Mouse (Mus musculus) embryonic facial prominence, embryonic 12.5 days (tissue): ENCODE results near the gene Fabp2. TPM values are rescaled to one million over a fixed set of nuclear protein-coding genes. Genes with fewer than 3 reads are reported as not detected.

Source experiments
- ATAC-seq: fragments of 200-750 bp; cut with Nextera tagmentation; 2 replicates; pipeline ENCODE4 v1.8.0; 2017; ENCODE audit not compliant: insufficient number of reproducible peaks, insufficient read depth, low FRiP score, low TSS enrichment
- H3K27ac ChIP-seq: fragments of 300-500 bp; sonication (generic); 2 replicates; pipeline ENCODE4 v1.5.1; 2016; ENCODE audit warnings: mild to moderate bottlenecking
- H3K27me3 ChIP-seq: fragments of 300-500 bp; sonication (generic); 2 replicates; pipeline ENCODE4 v1.6.1; 2016; ENCODE audit warnings: mild to moderate bottlenecking, moderate library complexity
- H3K36me3 ChIP-seq: fragments of 300-500 bp; sonication (generic); 2 replicates; pipeline ENCODE4 v1.6.1; 2016; ENCODE audit warnings: mild to moderate bottlenecking
- H3K4me1 ChIP-seq: fragments of 300-500 bp; sonication (generic); 2 replicates; pipeline ENCODE4 v1.6.1; 2016
- H3K4me2 ChIP-seq: fragments of 300-500 bp; sonication (generic); replicated peaks from 2 replicates; pipeline ENCODE4 v1.6.1; 2016; ENCODE audit warnings: mild to moderate bottlenecking, moderate library complexity
- H3K4me3 ChIP-seq: fragments of 300-500 bp; sonication (generic); 2 replicates; pipeline ENCODE4 v1.5.1; 2016; ENCODE audit warnings: mild to moderate bottlenecking
- H3K9ac ChIP-seq: fragments of 300-500 bp; sonication (generic); 2 replicates; pipeline ENCODE4 v1.6.1; 2016; ENCODE audit warnings: mild to moderate bottlenecking, moderate library complexity
- H3K9me3 ChIP-seq: fragments of 300-500 bp; sonication (generic); 2 replicates; pipeline ENCODE4 v1.6.1; 2016; ENCODE audit warnings: mild to moderate bottlenecking, moderate library complexity
- WGBS: fragments of 180-500 bp; shearing (Covaris S2); methylation state at CpG from one replicate; pipeline ENCODE4 v1.1.7; 2016; 5-methylcytosine and 5-hydroxymethylcytosine counted together
- polyA plus RNA-seq: library from polyadenylated mRNA; unstranded; fragments of >200 nt; fragmentation: Nextera tagmentation; extraction: Ambion mirVana; gene quantifications from 2 replicates; pipeline ENCODE4 v1.2.1, GENCODE M21; 2016

Fabp2 gene
- not detected in 2 replicates for polyA plus RNA-seq

DNA sequence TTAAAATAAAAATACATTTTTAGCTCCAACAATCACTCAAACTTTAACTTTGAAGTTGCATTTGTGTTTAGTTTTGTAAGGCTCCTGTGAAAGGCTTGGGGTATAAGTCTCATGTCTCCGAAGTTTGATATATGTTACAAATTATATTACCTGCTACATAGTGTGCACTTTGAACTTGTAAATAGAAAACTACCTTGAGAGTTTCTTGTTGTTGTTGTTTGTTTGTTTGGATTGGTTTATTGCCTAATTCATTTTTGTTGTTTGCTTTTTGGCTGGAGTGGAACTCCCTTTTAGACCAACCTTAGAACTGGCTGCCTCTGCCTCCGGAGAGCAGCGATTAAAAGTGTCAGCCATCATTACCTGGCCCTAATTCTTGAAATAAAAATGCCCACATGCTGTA lies at the start of gene Fabp2:
Gene Fabp2 (plus strand): TSS at position 301 of the 400 bp plus-strand sequence.
- H3K4me1 ChIP-seq: no peaks in the 10 kb centered on the region
- no peak within 1 kb of the TSS for H3K27ac ChIP-seq
- H3K9ac ChIP-seq: no peak within 1 kb of the TSS
- WGBS: 92% methylated on average over 3 of the region's 3 CpGs
- no peaks in the 10 kb centered on the region for H3K27me3 ChIP-seq
- H3K4me2 ChIP-seq: no peak within 1 kb of the TSS
- H3K4me3 ChIP-seq: no peak within 1 kb of the TSS
- no peaks in the 10 kb centered on the region for H3K36me3 ChIP-seq
- no peaks in the 10 kb centered on the region for H3K9me3 ChIP-seq
- ATAC-seq: no peak

DNA sequence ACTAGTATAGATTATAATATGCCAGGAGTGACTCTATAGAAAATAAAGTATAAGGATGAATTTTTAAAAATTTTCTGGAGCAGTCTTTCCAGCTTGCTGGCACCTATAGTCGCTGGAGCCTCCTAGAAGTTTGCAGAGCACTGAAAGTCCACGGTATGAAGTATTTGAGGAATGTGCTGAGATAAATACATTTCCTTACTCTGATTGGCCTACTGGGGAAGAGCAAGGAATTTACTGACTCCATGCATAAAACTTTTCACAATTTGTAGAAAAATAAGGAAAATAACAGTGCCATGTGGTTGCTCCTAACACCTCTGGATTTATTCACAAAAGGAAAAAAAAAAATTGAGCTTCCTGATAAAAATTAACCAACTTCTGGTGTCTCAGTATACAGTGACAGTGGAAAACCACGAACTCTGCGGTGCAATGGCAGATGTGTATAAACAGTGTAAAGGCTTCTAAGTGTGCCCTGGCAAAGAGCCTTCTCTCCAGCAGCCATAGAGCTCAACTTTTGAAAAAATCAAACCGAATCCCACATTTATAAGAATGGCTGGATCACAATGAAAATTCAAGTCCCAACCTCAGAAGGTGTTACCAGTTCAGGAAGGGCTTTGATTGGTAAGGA lies 46.4 kb upstream of the Fabp2 start:
- no peak overlapping the region for H3K4me2 ChIP-seq
- H3K27ac ChIP-seq: no peak overlapping the region
- H3K9ac ChIP-seq: no peak overlapping the region
- H3K36me3 ChIP-seq: peaks cover 5% of the 10 kb centered on the region
- ATAC-seq: no peak
- WGBS: 63% methylated on average over 5 of the region's 5 CpGs
- no peaks in the 10 kb centered on the region for H3K4me1 ChIP-seq
- no peaks in the 10 kb centered on the region for H3K27me3 ChIP-seq
- peaks cover 3% of the 10 kb centered on the region; the same call in 1 of the 2 replicates for H3K9me3 ChIP-seq
- no peak overlapping the region for H3K4me3 ChIP-seq

GRCm38 (mm10) chr3:122855149-122855548 lies 39.7 kb upstream of the Fabp2 start:
- H3K27ac ChIP-seq: no peak overlapping the region

GRCm38 (mm10) chr3:122859829-122860228 lies 35.0 kb upstream of the Fabp2 start:
- whole genome bisulfite sequencing: 65% methylated on average over 2 of the region's 2 CpGs
- Histone ChIP-seq H3K4me3 (no peak overlapping the region), H3K9me3 (no peaks in the 10 kb centered on the region), H3K4me1 (no peaks in the 10 kb centered on the region), H3K9ac (no peak overlapping the region), H3K36me3 (no peaks in the 10 kb centered on the region), H3K27me3 (no peaks in the 10 kb centered on the region), H3K27ac (no peak overlapping the region), H3K4me2 (no peak overlapping the region)
- ATAC-seq: no peak

More at GRCm38 (mm10) chr3:122855149-122855548, 39.7 kb upstream of the Fabp2 start:
- Histone ChIP-seq H3K27me3 (no peaks in the 10 kb centered on the region), H3K9ac (no peak overlapping the region), H3K4me1 (no peaks in the 10 kb centered on the region), H3K4me3 (no peak overlapping the region), H3K9me3 (no peaks in the 10 kb centered on the region), H3K36me3 (no peaks in the 10 kb centered on the region), H3K4me2 (no peak overlapping the region)
- no peak for ATAC-seq
- WGBS: 54% methylated on average over 11 of the region's 11 CpGs

GRCm38 (mm10) chr3:122860573-122861498 lies 34.0 kb upstream of the Fabp2 start:
- Histone ChIP-seq H3K9ac (no peak overlapping the region), H3K4me1 (no peaks in the 10 kb centered on the region), H3K9me3 (no peaks in the 10 kb centered on the region), H3K4me2 (no peak overlapping the region), H3K27ac (no peak overlapping the region), H3K27me3 (no peaks in the 10 kb centered on the region), H3K4me3 (no peak overlapping the region), H3K36me3 (no peaks in the 10 kb centered on the region)
- 81% methylated on average over 12 of the region's 12 CpGs for WGBS
- ATAC-seq: no peak

DNA sequence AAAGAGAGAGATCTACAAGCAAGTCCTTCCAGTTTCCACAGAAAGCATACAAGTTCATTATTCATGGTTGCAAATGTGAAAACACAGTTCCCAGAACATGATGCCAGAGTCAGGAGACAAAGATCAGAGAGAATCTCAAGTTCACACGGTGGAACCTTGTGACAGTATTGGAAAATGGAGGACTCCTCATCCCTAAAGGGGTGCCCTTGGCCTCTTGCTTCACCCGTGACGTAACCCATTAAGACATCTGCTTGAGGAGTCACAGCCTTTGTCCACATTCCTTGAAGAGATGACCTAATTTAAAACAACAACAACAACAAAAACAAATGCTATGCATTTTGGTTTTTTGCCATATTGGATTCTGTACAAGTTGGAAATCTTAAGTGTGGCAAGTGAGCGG lies 29.8 kb upstream of the Fabp2 start:
- 88% methylated on average over 4 of the region's 4 CpGs for WGBS

DNA sequence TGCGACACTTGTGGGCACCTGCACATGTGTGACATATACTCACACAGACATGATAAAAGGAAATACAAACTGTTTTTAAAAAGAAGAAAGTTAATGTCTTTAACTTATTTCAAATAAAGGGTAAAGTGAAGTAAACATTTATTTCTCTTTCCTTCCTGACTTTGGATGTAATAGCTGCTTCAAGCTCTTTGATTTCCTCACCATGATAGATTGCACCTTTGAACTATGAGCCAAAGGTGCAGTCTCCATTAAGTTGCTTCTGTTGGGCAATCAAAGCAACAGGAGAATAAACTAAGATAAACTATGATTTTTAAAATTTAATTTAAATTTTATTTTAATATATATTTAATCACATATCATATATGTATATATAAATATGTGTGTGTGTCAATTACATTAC lies 26.6 kb upstream of the Fabp2 start:
- Histone ChIP-seq H3K4me1 (no peaks in the 10 kb centered on the region), H3K27ac (no peak overlapping the region), H3K9ac (no peak overlapping the region), H3K9me3 (no peaks in the 10 kb centered on the region), H3K4me2 (no peak overlapping the region), H3K4me3 (no peak overlapping the region), H3K36me3 (no peaks in the 10 kb centered on the region), H3K27me3 (no peaks in the 10 kb centered on the region)
- no peak for ATAC-seq
- WGBS: 96% methylated on average over 1 of the region's 1 CpGs

More for the DNA sequence above, 29.8 kb upstream of the Fabp2 start:
- Histone ChIP-seq H3K27ac (no peak overlapping the region), H3K27me3 (no peaks in the 10 kb centered on the region), H3K9ac (no peak overlapping the region), H3K4me3 (no peak overlapping the region), H3K4me2 (no peak overlapping the region), H3K4me1 (no peaks in the 10 kb centered on the region), H3K9me3 (no peaks in the 10 kb centered on the region), H3K36me3 (no peaks in the 10 kb centered on the region)
- ATAC-seq: no peak

DNA sequence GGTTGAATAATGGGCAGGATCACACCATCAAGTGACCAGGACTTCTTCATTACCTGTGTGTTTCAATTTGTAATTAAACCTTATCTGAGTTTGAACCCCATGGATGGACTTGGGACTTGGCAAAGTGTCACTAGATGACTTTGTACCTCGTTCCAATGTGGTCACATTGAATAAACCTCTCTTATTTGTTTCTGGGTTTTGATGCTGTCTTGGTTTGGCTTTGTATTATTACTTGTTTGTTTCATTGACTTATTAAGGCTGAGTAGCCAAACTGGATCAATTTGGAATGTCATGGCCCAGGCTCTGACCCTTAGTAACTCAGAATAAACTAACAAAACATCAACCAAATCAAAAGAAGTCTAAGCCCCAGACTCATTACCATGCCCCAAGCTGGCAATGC lies 23.3 kb upstream of the Fabp2 start:
- H3K9ac ChIP-seq: no peak overlapping the region
- H3K27ac ChIP-seq: no peak overlapping the region
- H3K27me3 ChIP-seq: no peaks in the 10 kb centered on the region
- no peaks in the 10 kb centered on the region for H3K9me3 ChIP-seq
- ATAC-seq: no peak
- no peak overlapping the region for H3K4me2 ChIP-seq
- 85% methylated on average over 1 of the region's 1 CpGs for WGBS
- H3K4me1 ChIP-seq: no peaks in the 10 kb centered on the region
- H3K4me3 ChIP-seq: no peak overlapping the region
- no peaks in the 10 kb centered on the region for H3K36me3 ChIP-seq

- 91% methylated on average over 2 of the region's 2 CpGs for WGBS
- H3K36me3 ChIP-seq: no peaks in the 10 kb centered on the region
- H3K4me3 ChIP-seq: no peak overlapping the region
- H3K4me2 ChIP-seq: no peak overlapping the region
- no peaks in the 10 kb centered on the region for H3K27me3 ChIP-seq
- no peak overlapping the region for H3K27ac ChIP-seq
- H3K4me1 ChIP-seq: no peaks in the 10 kb centered on the region
- H3K9me3 ChIP-seq: no peaks in the 10 kb centered on the region
- H3K9ac ChIP-seq: no peak overlapping the region
- ATAC-seq: no peak
Measured at GRCm38 (mm10) chr3:122876870-122877269, 18.0 kb upstream of the Fabp2 start.

DNA sequence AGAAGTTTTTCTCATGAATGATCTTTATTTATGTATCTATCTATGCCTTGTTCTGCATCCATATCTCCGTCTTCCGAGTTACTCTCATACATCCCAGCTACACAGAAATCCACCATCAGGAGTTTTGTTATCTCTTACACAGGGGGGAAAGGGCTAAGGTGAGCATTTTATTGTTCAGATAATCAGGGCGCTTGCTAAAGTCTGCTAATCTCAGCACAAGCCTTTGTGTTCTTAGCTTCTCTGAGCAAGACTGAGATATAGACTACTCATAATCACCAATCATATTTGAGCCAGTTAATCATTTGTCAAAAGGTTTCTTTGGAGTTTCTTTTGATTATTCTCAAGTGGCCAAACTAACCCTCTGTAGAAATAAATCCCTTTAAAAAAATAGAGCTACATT lies 17.3 kb upstream of the Fabp2 start:
- H3K36me3 ChIP-seq: no peaks in the 10 kb centered on the region
- no peaks in the 10 kb centered on the region for H3K4me1 ChIP-seq
- no peak overlapping the region for H3K4me3 ChIP-seq
- 89% methylated on average over 3 of the region's 3 CpGs for WGBS
- no peak overlapping the region for H3K4me2 ChIP-seq
- ATAC-seq: no peak
- H3K27ac ChIP-seq: no peak overlapping the region
- no peaks in the 10 kb centered on the region for H3K27me3 ChIP-seq
- no peaks in the 10 kb centered on the region for H3K9me3 ChIP-seq
- H3K9ac ChIP-seq: no peak overlapping the region

- Histone ChIP-seq H3K4me3 (no peak overlapping the region), H3K4me1 (no peaks in the 10 kb centered on the region), H3K9me3 (no peaks in the 10 kb centered on the region), H3K36me3 (no peaks in the 10 kb centered on the region), H3K27me3 (no peaks in the 10 kb centered on the region), H3K4me2 (no peak overlapping the region), H3K9ac (no peak overlapping the region), H3K27ac (no peak overlapping the region)
- WGBS: 79% methylated on average over 8 of the region's 8 CpGs
- no peak for ATAC-seq
Measured at GRCm38 (mm10) chr3:122878705-122879315, 16.1 kb upstream of the Fabp2 start.
